In the genomic region with DNA sequence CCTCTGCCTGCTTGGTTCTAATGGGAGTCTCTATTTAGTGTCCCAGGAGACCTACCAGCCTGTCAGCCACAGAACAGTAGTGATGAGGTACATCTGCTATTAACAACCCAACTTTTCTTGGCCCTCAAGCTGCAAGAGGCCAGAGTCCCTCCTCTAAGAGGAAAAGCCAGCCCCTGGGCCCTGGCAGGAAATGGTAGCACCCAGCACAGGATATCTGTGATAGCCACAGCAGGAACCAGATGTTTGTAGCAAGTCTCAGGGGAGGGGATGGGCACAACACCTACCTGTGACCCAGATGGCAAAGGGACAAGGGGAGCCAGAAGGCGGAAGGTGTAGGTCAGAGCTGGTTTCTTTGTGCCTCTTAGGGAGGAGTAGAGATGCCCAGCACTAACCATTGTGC, we compare ENCODE assay signal across 7 mouse cellular contexts. TPM values are rescaled to one million over a fixed set of nuclear protein-coding genes. Genes with fewer than 3 reads are reported as not detected.
DNase-seq lines count a peak whose midpoint lies in the region; ATAC-seq and TF ChIP-seq lines count a peak whose summit lies in the region.

No protein-coding gene starts in this region.

- H3K27ac ChIP-seq in ES-Bruce4 (ENCODE audit: insufficient read depth, low read length), result peak overlapping the region; percentile 97
- H3K27ac ChIP-seq in embryonic facial prominence, embryonic 14.5 days (replicated peaks; ENCODE audit: low read depth, low read length), result peak overlapping the region; percentile 80
- peak overlapping the region; percentile 73 for H3K27ac ChIP-seq in kidney, embryonic 15.5 days
- H3K27ac ChIP-seq in forebrain, embryonic 13.5 days, result no peak overlapping the region

- TF ChIP-seq CTCF in ES-Bruce4 (IDR thresholded peaks at IDR 0.05; ENCODE audit: low read depth, low read length), result no peak

- H3K27me3 ChIP-seq in ES-Bruce4 (ENCODE audit: control insufficient read depth, insufficient read depth, low read length, poor library complexity, severe bottlenecking), result no peaks in the 10 kb centered on the region
- no peaks in the 10 kb centered on the region for H3K27me3 ChIP-seq in embryonic facial prominence, embryonic 14.5 days (replicated peaks; ENCODE audit: control insufficient read depth, insufficient read depth, low read length)
- no peaks in the 10 kb centered on the region for H3K27me3 ChIP-seq in kidney, embryonic 15.5 days
- no peaks in the 10 kb centered on the region for H3K27me3 ChIP-seq in forebrain, embryonic 13.5 days

- no peak for TF ChIP-seq EP300 in ES-Bruce4 (IDR thresholded peaks at IDR 0.05; ENCODE audit: insufficient read depth, low read depth, low read length)

- no peak for DNase-seq in embryonic facial prominence, embryonic 14.5 days (ENCODE audit: low spot score)
- DNase-seq in testis, postnatal 14 days (ENCODE audit: low spot score), result no peak

- ATAC-seq in embryonic facial prominence, embryonic 14.5 days (ENCODE audit: low read depth), result no peak
- ATAC-seq in kidney, embryonic 15.5 days (replicated peaks; ENCODE audit: low FRiP score), result 0 out of 2 replicates have a peak, but pooled peaks have one; percentile 12
- peak; percentile 57 for ATAC-seq in monocyte, adult 5-6 weeks (replicated peaks; ENCODE audit: insufficient number of reproducible peaks, low FRiP score, low TSS enrichment, poor library complexity, severe bottlenecking)
- ATAC-seq in megakaryocyte-erythroid progenitor cell, adult 5-6 weeks (replicated peaks; ENCODE audit: low FRiP score, low TSS enrichment, poor library complexity, severe bottlenecking), result no peak
- ATAC-seq in forebrain, embryonic 13.5 days, result no peak

- TF ChIP-seq POLR2A in ES-Bruce4 (IDR thresholded peaks at IDR 0.05; ENCODE audit: insufficient read depth, low read length), result no peak

- H3K9me3 ChIP-seq in ES-Bruce4 (replicated peaks; ENCODE audit: control insufficient read depth, insufficient read depth, low read length, poor library complexity, severe bottlenecking), result no peaks in the 10 kb centered on the region
- no peaks in the 10 kb centered on the region for H3K9me3 ChIP-seq in embryonic facial prominence, embryonic 14.5 days (ENCODE audit: control insufficient read depth, low read length)
- H3K9me3 ChIP-seq in kidney, embryonic 15.5 days (replicated peaks), result no peaks in the 10 kb centered on the region
- no peaks in the 10 kb centered on the region for H3K9me3 ChIP-seq in forebrain, embryonic 13.5 days (replicated peaks)

- no peak overlapping the region for H3K4me3 ChIP-seq in ES-Bruce4 (ENCODE audit: low read depth, low read length)
- no peak overlapping the region for H3K4me3 ChIP-seq in embryonic facial prominence, embryonic 14.5 days (ENCODE audit: low read depth, low read length)
- H3K4me3 ChIP-seq in kidney, embryonic 15.5 days (replicated peaks), result no peak overlapping the region
- no peak overlapping the region for H3K4me3 ChIP-seq in forebrain, embryonic 13.5 days

- no peaks in the 10 kb centered on the region for H3K36me3 ChIP-seq in ES-Bruce4 (ENCODE audit: control insufficient read depth, insufficient read depth, low read length, poor library complexity, severe bottlenecking)
- no peaks in the 10 kb centered on the region for H3K36me3 ChIP-seq in embryonic facial prominence, embryonic 14.5 days (ENCODE audit: control insufficient read depth, insufficient read depth, low read length)
- H3K36me3 ChIP-seq in kidney, embryonic 15.5 days, result no peaks in the 10 kb centered on the region
- no peaks in the 10 kb centered on the region for H3K36me3 ChIP-seq in forebrain, embryonic 13.5 days (ENCODE audit: poor library complexity, severe bottlenecking)

- H3K4me2 ChIP-seq in embryonic facial prominence, embryonic 14.5 days (ENCODE audit: low read depth, low read length), result no peak overlapping the region
- H3K4me2 ChIP-seq in kidney, embryonic 15.5 days, result no peak overlapping the region
- H3K4me2 ChIP-seq in forebrain, embryonic 13.5 days, result no peak overlapping the region

- H3K4me1 ChIP-seq in ES-Bruce4 (ENCODE audit: control insufficient read depth, insufficient read depth, low read length), result peaks cover 15% of the 10 kb centered on the region
- H3K4me1 ChIP-seq in embryonic facial prominence, embryonic 14.5 days (ENCODE audit: control insufficient read depth, insufficient read depth, low read length), result peaks cover 22% of the 10 kb centered on the region
- H3K4me1 ChIP-seq in kidney, embryonic 15.5 days, result peaks cover 44% of the 10 kb centered on the region
- peaks cover 26% of the 10 kb centered on the region for H3K4me1 ChIP-seq in forebrain, embryonic 13.5 days

- H3K9ac ChIP-seq in ES-Bruce4 (ENCODE audit: low read depth, poor library complexity, severe bottlenecking), result no peak overlapping the region
- no peak overlapping the region for H3K9ac ChIP-seq in embryonic facial prominence, embryonic 14.5 days (ENCODE audit: low read depth, low read length)
- no peak overlapping the region for H3K9ac ChIP-seq in kidney, embryonic 15.5 days
- no peak overlapping the region for H3K9ac ChIP-seq in forebrain, embryonic 13.5 days

- 92% methylated on average over 1 of the region's 1 CpGs for WGBS in embryonic facial prominence, embryonic 14.5 days
- 100% methylated on average over 1 of the region's 1 CpGs for WGBS in kidney, embryonic 15.5 days
- WGBS in forebrain, embryonic 13.5 days, result 94% methylated on average over 1 of the region's 1 CpGs

RNA-seq across cellular contexts. Expression of a gene that starts 5.0 kb away (rescaled TPM):
- polyA plus RNA-seq in ES-Bruce4 (2011; ENCODE audit: insufficient read depth, insufficient read length, low read depth, missing spikeins), result 1.4 and 1.5 TPM in 2 replicates
- 0.11 and 0.80 TPM in 2 replicates for polyA plus RNA-seq in embryonic facial prominence, embryonic 14.5 days (2014; fragmentation: Nextera tagmentation; extraction: Ambion mirVana)
- 0.66 and 0.81 TPM in 2 replicates for polyA plus RNA-seq in kidney, embryonic 15.5 days (2015; fragmentation: Nextera tagmentation; extraction: Ambion mirVana)
- total RNA-seq in monocyte, adult 5-6 weeks (2017), result 35.8 to 132 TPM (median 52.2 TPM) in 3 replicates
- total RNA-seq in megakaryocyte-erythroid progenitor cell, adult 5-6 weeks (2014; fragmentation: Nextera tagmentation), result 0.30 and 2.0 TPM in 2 replicates
- 3.7 TPM in 1 of 2 replicates, not detected in the other for total RNA-seq in megakaryocyte-erythroid progenitor cell, adult 5-6 weeks (2017)
- not detected in 2 replicates for polyA plus RNA-seq in forebrain, embryonic 13.5 days (2015; fragmentation: Nextera tagmentation; extraction: Ambion mirVana)

RNA-seq across cellular contexts. Expression of a gene that starts 33.8 kb away (rescaled TPM):
- 79.1 and 81.1 TPM in 2 replicates for polyA plus RNA-seq in ES-Bruce4 (2011; ENCODE audit: insufficient read depth, insufficient read length, low read depth, missing spikeins)
- 11.0 and 11.5 TPM in 2 replicates for polyA plus RNA-seq in embryonic facial prominence, embryonic 14.5 days (2014; fragmentation: Nextera tagmentation; extraction: Ambion mirVana)
- polyA plus RNA-seq in kidney, embryonic 15.5 days (2015; fragmentation: Nextera tagmentation; extraction: Ambion mirVana), result 5.1 and 5.3 TPM in 2 replicates
- 10.1 to 21.1 TPM (median 12.8 TPM) in 3 replicates for total RNA-seq in monocyte, adult 5-6 weeks (2017)
- 14.2 and 15.7 TPM in 2 replicates for total RNA-seq in megakaryocyte-erythroid progenitor cell, adult 5-6 weeks (2014; fragmentation: Nextera tagmentation)
- total RNA-seq in megakaryocyte-erythroid progenitor cell, adult 5-6 weeks (2017), result 3.9 and 8.5 TPM in 2 replicates
- 3.5 and 3.6 TPM in 2 replicates for polyA plus RNA-seq in forebrain, embryonic 13.5 days (2015; fragmentation: Nextera tagmentation; extraction: Ambion mirVana)

RNA-seq across cellular contexts. Expression of a gene that starts 34.2 kb away (rescaled TPM):
- 36.9 and 38.4 TPM in 2 replicates for polyA plus RNA-seq in ES-Bruce4 (2011; ENCODE audit: insufficient read depth, insufficient read length, low read depth, missing spikeins)
- polyA plus RNA-seq in embryonic facial prominence, embryonic 14.5 days (2014; fragmentation: Nextera tagmentation; extraction: Ambion mirVana), result not detected in 2 replicates
- not detected in 2 replicates for polyA plus RNA-seq in kidney, embryonic 15.5 days (2015; fragmentation: Nextera tagmentation; extraction: Ambion mirVana)
- total RNA-seq in monocyte, adult 5-6 weeks (2017), result 15.3 to 43.2 TPM (median 22.6 TPM) in 3 replicates
- total RNA-seq in megakaryocyte-erythroid progenitor cell, adult 5-6 weeks (2014; fragmentation: Nextera tagmentation), result 15.3 and 16.4 TPM in 2 replicates
- 18.3 and 19.1 TPM in 2 replicates for total RNA-seq in megakaryocyte-erythroid progenitor cell, adult 5-6 weeks (2017)
- not detected in 2 replicates for polyA plus RNA-seq in forebrain, embryonic 13.5 days (2015; fragmentation: Nextera tagmentation; extraction: Ambion mirVana)

Comparison
In these comparisons a context has a peak if more than half of its experiments do, and no peak if none do; other contexts are left out.
1. ATAC-seq: peak in kidney, embryonic 15.5 days (single experiment) and monocyte, adult 5-6 weeks (single experiment); none in embryonic facial prominence, embryonic 14.5 days (single experiment), megakaryocyte-erythroid progenitor cell, adult 5-6 weeks (single experiment) and forebrain, embryonic 13.5 days (single experiment).
2. RNA of a gene that starts 34.2 kb away (polyA plus RNA-seq): 36.9 to 38.4 TPM in ES-Bruce4; not detected in embryonic facial prominence, embryonic 14.5 days, not detected in kidney, embryonic 15.5 days and not detected in forebrain, embryonic 13.5 days; every median in the first group is over 10 times any median in the second.